Mouse (Mus musculus) gastrocnemius, postnatal 36 days (tissue): ENCODE measurements around the gene Ing3. TPM values are rescaled to one million over a fixed set of nuclear protein-coding genes. Genes with fewer than 3 reads are reported as not detected.
A peak's percentile ranks its signal among the peaks of the same experiment; 100 is the strongest.

Source experiments
- DNase-seq, 2 experiments: peaks; one replicate each; pipeline ENCODE4 v3.0.0; 2022
- intact Hi-C: fragments of 180-260 bp; cut with DNase I; formaldehyde crosslinking; loops from one replicate; pipeline ENCODE4 v1.15.1; 2025
- long read RNA-seq, 2 experiments: library from polyadenylated mRNA; stranded (forward); transcript quantifications; one replicate each; pipeline ENCODE4 v2.0.0; 2021
- total RNA-seq, 2 experiments: library from RNA; stranded (reverse); gene quantifications; 2 replicates each; pipeline ENCODE4 v1.2.3; 2021

Gene Ing3
- total RNA-seq = 1 to 10 TPM; 7.5 to 8.8 TPM
- long read RNA-seq, experiment 1 = 0 reads
- long read RNA-seq, experiment 2, partial matches to known transcripts = 0 of 3 reads
- long read RNA-seq, experiment 2, other reads (novel, unspliced or antisense) = 1 of 3 reads

DNA sequence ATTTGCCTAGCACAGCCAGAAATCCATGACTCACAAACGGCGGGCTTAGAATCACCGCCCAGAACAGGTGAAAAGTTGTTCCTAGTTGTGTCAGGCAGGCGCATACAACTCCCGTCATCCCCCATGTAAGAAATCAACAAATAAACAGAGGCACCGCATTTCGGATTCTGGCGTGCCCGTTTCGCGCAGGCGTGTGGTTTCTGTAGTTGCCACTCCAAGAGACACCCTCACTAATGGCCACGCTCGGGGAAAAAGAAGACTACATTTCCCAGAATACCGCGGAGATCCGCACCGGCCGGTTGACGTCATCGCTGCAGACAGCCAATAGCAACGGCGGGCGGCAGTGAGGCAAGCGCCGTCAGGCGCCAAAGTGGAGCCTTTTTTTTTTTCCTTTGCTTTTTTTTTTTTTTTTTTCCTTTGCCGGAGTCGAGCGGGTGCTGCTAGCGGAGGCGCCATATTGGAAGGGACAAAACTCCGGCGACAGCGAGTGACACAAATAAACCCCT lies at the start of gene Ing3:
Gene Ing3 (plus strand): TSS at position 346 of the 506 bp plus-strand sequence.
- DNase-seq = peak; percentile 91 to 97
- intact Hi-C loops = loop anchor here (10.0 kb wide), 1 partner anchor 154 kb away; no protein-coding TSS in a partner anchor

DNA sequence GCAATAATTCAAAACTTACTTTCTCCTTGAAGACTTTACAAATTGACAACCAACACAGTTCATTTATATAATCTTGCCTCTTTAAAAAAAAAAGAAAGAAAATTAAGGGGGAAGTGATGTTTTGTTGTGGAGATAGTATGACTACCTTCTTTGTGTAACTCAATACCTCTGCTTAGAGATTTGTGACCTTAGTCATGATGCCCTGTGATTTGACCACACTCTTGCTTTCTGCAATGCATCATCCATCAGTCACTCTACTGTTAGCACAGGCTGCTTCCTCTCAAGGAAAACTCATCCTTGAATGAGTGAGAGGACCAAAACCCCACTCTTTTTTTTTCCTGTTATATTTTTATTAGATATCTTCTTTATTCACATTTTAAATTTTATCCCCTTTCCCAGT lies 39.7 kb upstream of the Ing3 start:
- no peak for DNase-seq
- intact Hi-C loops = no loop called here

DNA sequence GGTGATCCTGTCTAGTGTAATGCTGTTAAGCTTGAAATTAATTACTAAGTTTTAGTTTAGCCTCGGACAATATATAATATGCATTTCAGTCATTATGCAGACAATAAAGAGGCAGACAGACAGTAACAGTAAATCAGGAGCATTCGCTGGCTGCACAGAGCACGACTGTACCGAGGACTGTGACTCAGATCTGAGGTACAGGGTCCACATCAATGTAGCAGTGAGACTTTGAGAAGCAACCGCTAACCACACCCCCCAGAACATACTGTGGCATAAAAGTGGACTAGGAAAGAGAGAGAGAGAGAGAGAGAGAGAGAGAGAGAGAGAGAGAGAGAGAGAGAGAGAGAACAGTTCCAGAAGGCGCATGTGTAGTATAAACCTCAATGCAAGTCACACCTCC lies 38.6 kb upstream of the Ing3 start:
- no peak for DNase-seq
- intact Hi-C loops = no loop called here

DNA sequence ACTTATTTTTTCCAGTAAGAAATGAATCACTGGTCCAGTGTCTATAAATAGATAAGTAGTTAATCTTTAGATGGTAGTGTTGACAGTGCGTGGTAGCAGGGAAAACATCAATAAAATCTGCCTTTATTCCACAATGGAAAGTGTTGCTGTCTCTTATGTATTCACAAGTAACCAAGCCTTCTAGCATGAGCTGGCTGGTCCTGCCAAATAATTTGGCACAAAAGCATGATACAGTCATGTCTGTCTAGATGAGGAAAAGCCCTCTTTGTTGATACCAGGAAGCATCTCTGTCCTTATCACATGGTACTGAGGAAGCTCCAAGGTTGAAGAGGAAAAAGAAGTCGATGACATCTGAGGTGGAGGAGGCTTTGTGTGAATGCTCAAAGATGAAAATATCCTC lies 32.8 kb upstream of the Ing3 start:
- no peak for DNase-seq
- intact Hi-C loops = no loop called here

DNA sequence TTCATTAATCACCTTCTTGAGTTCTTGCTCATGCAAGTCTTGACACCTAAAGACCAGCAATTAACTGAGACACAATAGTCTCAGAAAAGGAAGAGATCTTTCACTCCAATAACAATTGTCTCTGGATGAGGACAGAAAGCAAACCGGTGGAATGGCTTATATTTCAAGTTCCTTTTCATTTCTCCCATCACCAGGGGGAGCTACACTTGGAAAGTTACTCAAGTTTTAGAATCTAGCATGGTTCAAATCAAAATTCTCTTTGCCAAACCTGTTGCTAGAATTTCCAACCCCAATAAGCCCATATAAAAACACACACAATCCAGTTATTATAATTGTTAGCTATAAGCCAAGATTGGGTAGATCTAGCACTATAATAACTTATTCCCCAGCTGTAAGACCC lies 25.2 kb upstream of the Ing3 start:
- no peak for DNase-seq
- intact Hi-C loops = no loop called here

DNA sequence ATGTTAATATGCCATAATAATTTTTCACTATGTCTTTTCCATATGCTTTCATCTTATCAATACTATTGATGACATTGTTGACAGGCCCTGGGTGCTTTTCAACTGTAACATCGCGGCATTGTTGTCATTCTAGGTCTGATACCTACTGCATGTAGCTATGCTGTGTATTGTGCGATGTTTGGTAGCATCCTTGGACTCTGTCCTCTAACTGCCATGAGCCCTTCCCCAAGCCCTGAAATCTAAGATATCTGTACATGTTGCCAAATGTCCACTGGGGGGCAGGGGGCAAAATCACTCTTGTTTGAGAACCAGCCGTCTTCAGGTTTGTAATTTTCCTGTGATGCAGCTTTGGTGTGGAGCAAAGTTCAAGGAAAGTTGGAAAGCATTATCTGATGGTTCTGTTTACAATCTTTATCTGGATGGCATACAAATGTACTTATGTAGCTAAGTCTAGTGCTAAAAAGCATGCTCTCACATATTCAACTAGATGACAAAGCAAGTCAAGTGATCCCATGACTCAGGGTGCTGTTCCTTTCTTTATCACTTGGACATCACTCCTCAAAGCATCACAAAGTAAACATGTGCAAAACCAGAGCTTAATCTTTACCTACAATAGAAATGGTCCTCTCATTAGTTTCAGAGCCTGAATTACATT lies 11.3 kb upstream of the Ing3 start:
- intact Hi-C loops = no loop called here
- DNase-seq = no peak

DNA sequence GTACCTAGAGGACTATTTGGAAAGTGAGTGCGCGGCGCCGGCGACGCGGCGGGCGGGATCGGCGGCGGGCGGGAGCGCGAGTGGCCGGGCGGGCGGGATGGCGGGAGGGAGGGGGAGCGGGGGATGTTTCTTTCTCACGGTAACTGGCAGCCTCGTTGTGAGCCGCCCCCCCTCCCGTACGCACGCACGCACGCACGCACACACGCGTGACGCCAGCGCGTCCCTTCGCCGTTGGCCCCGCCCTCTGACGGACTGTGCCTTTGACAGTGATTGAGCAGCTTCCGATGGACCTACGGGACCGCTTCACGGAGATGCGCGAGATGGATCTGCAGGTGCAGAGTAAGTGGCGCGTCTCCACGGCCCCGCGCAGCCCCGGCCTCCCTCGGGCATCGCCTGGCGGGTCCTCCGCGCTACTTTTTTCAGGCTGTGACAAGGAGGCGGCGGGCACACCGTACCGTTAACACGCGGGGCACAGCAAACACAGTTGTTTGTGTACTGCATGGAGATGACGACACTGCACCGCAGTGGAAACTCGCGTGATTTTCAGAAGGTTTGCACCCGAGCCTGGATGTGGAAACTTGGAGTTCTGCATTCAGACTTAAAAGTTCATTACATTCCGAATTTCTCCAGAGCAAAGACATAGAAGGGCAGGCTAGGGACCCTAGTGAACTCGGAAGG lies 539 bp downstream of the Ing3 start:
- intact Hi-C loops = loop anchor here (10.0 kb wide), 1 partner anchor 155 kb away; no protein-coding TSS in a partner anchor
- DNase-seq = peak; percentile 95 to 97

DNA sequence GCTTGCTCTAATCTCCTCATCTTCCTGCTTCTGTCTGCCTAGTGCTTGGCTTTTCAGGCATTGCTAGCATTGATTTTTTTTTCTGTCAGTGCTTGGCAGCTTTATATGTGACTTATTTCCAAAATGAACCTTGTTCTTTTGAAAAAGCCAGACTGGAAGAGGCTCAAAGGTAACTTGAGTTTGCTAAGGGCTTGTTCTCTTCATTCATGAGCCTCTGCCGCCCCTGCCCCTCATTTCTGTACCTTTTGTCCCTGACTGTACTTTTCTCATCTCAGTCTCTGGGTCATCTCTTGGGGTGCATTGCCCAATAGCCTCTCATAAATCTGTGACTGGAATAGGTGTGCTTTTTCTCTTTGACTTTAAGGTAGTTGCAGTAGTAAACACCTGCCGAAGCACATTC lies 1.3 kb downstream of the Ing3 start:
- no peak for DNase-seq
- intact Hi-C loops = no loop called here

DNA sequence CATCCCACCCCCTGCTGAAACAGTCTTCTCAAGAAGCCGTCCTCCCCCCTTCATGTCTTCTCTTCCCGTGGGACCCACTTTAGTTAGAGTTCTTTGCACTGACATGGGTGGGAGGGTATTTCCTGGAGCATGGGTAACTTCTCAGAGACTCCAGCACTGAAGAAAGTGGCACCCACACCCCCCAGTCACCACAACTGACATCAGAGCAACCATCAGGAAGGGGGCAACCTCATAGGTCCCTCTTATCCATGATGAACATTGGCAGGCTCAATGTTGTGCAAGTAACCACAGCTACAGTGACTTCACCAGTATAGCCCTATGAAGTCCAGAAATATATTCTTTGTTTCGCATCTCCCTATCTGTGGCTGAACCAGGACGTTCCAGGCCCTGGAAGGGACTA lies 6.1 kb downstream of the Ing3 start:
- intact Hi-C loops = no loop called here
- no peak for DNase-seq

DNA sequence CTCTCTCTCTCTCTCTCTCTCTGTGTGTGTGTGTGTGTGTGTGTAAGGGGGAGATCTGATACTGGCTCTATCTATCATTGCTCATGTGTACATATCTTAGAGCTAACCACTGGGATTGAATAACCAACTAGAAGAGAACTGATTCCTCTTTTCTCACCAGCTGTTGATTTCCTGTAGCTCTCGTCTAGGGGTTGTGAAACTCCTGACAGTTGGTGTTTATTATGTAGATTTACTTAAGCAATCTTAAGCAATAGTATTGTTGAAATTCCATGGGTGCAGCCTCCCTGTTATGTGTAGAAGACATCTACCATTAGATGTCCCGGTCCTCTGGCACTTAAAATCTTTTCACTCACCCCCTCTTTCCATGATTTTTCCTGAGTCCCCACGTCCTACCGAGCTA lies 9.6 kb downstream of the Ing3 start:
- intact Hi-C loops = no loop called here
- DNase-seq = no peak

DNA sequence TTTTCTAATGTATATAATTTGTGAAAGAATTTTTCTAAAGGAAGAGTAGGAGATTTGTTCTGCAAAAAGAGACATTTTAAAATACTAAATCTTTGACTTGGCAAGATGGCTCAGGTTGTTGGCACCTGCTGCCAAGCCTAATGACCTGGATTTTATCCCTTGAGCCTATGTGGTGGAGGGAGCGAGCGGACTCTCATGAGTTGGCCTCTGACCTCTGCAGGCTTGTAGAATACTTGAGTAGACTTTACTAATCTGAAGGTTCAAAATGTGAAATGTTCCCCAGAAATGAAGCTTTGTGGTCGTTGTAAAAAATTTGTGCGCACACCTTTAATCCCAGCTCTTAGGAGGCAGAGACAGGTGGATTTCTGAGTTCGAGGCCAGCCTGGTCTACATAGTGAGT lies 10.5 kb downstream of the Ing3 start:
- intact Hi-C loops = no loop called here
- no peak for DNase-seq

DNA sequence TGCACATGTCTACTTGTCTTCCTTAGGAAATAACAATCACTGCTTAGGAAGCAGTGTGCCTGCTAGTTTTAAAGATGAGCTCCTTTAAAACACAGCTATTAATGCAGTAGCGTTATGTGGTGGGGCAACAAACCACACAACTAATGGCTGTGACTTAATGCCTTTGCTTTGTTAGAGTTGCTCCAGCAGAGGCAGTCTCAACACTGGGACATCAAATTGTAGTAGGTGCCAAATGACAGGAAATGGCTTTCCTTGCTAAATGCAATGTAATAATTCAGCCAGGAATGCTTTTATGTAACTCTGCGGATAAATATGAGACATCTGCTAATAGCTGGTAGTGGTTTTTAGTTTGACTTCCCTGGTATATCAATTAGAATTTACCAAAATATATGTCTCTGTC lies 28.2 kb downstream of the Ing3 start:
- intact Hi-C loops = no loop called here

DNA sequence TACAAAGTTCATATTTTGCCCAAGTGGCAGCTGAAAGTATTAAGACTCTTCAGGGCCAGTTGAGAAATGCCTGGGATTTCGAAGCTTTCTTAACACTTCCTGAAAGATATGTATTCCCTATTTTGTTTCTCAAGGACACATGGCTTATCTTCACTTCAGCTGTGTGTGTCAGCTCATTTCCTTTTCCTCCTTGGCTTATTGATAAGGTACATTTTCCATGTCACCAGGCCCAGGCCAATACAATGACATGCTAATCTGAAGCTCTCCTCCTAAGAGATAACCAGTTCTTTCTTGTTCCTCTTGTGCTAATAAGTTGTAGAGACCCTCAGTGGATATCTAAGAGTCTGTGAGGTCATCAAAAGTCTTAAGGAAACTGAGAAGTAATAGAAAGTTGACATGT lies 31.7 kb downstream of the Ing3 start:
- intact Hi-C loops = loop anchor here (5.0 kb wide), 1 partner anchor 106 kb away; no protein-coding TSS in a partner anchor
- DNase-seq = no peak

More for the DNA sequence above, 28.2 kb downstream of the Ing3 start:
- no peak for DNase-seq

DNA sequence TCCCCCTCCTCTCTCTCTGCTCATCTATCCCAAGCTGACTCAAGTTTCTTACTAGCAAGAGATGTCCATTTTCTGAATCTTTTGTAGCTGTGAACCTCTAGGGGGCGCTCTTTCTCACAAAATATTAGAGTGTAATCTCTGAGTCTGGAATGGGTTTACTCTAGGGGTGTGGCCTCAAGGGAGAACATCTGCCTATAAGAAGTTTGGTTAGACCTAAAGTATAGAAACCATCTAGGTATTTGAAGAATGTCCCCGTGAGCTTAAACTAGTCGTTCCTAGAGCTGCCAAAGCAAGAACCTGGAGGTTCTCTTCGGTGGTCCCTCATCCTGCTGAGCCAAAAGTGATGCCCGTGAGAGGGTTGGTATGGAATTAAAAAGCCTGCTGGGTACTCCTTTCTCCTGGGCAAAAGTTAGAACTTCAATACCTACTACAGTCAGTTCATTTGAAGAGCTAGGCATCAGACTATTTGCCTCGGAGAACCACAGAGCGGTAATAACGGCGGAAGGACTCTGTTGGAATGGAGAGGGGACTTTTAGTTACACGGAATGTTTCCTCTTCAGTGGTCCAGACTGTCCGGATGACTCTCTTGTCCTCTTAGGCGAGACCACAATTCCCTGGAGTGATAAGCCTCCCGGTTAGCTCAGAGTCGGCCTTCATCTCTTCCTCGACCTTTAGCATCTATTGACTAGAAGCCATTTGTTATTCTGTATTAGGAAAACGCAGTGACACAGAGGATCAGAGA lies 35.8 kb downstream of the Ing3 start:
- DNase-seq = peak in 1 of 2 experiments; percentile 70
- intact Hi-C loops = loop anchor here (1.0 to 5.0 kb wide), 2 partner anchors 85 to 102 kb away; no protein-coding TSS in a partner anchor

DNA sequence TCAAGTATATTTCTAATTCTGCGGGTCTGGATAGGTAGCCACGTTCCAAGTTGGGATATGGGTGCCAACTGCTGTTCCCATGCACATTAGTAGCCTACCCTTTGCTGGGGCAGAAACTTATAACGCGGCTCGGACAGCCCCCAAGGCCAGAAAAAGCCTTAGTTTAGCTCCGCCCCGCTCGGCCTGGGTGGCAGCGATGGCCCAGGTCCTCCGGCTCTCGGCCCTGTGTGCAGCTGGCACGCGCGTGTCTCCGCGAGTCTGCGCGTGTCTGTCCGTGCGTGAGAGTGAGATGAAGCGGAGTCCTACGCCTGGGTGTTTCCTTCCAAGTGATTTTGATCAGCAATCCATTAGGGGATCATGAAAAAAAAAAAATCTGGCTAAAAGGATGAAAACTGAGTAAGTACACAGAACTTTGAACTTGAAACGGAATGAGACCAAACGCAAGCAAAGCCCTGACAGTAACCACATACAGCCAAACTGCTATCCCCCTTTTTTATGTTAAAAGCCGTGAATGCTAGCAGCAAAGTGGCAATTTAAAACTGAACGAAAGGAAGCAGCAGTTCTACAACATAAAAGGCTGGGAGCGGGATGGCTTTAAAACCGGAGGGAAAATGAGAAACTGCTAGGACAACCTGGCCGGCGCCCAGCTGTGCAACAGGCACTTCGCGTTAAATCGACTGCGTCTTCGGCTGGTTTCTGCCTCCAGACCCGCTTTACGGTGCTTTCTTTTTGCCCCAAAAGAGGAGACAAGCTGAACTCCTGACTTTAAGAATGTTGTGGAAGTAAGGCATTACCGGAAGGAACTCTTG lies 36.6 kb downstream of the Ing3 start, which contains the start of gene Cped1:
Gene Cped1 (plus strand): TSS at position 185 of the 809 bp plus-strand sequence.
- intact Hi-C loops = loop anchor here (1.0 kb wide), 1 partner anchor 84 kb away; no protein-coding TSS in a partner anchor
- DNase-seq = peak; percentile 71 to 73

DNA sequence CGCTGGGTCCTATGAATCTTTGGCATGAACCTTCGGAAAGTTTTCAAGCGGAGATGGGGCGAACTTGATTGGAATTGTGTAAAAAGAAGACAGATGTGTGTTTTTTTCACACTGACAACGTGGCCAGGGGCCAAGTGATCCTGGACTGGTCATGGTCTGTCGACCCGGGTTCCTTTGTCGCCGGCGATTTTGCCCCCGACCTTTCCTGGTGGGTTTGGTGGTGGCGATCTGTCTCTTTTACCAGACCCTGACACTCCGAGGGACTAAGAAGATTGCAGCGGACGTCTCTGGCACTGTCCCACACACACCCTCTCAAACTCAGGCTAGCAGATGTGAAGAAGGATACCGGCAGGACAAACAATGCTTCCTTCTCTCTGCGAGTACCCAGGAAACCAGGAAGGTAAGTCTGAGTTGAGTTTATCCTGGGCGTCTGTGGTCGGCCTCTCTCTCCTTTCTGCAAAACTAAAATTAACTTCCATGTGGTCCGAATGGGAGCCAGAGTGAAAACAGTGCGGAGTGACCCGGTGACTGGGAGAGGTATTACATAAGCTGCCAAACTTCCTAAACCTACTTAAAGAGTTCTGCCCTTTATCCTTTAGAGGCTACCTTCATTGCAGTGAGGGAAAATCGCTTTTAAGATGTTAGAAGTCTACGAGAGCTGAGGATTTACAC lies 37.4 kb downstream of the Ing3 start:
- intact Hi-C loops = no loop called here

DNA sequence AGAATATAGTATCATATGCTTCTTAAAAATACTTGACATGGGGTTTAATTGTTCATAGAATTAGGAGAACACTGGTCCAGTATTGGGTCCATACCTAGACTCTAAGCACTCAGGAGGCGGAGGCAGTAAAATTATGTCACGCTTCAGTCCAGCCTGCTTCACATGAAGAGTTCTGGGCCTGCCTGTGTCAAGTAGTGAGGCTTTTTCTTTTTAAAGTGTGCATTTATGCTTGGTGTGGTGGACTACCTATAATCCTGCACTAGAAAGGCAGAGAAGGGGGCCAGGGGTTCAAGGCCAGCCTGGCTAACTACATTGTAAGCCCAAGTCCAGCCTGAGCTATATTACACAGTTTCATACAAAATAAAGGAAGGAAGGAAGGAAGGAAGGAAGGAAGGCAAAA lies 38.2 kb downstream of the Ing3 start:
- no peak for DNase-seq
- intact Hi-C loops = no loop called here

More for the DNA sequence above, 37.4 kb downstream of the Ing3 start:
- DNase-seq = peak; percentile 25 to 68

DNA sequence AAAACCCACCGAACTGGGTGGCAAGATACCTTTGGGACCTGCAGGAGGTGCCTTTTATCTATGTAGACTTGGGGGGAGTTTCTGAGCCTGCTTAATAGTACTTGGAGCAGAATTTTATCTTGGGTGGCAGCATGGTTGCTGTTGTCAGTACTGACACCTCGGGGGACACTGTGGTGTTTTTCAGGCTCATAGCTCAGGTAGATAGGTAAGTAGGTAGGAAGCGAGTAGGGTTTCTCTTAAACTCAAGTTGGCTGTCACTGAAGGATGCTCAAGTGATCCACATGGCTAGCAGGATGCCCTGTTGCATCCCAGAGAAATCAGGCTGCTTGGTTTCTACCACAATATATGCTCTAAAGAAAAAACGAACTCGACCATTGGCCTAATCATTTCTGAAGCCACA lies 38.9 kb downstream of the Ing3 start:
- intact Hi-C loops = no loop called here
- DNase-seq = no peak

DNA sequence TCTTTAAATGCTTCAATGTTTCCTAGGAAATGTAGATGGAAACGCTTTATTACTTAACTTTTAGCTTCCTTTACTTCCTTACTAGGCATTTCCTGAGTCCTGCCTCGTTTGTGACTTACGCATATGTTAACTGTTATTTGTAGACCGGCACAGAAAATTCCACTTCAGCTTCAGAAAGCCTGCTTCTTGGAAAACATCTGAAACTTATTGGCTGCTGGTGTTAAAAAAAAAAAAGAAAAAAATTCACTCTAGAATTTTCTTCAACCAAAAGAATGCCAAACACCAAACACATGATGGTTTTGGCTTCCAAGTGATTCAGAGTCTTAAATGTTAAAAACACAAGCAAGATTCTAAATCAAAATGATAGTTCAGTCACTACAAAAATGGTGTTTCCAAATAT lies 39.7 kb downstream of the Ing3 start:
- intact Hi-C loops = no loop called here
- DNase-seq = no peak
